Mouse (Mus musculus) liver, embryonic 15.5 days (tissue): ENCODE data around the gene Hmgb4. TPM values are rescaled to one million over a fixed set of nuclear protein-coding genes. Genes with fewer than 3 reads are reported as not detected.

ENCODE experiments used
- ATAC-seq: fragments of 200-750 bp; cut with Nextera tagmentation; 2 replicates; pipeline ENCODE4 v1.8.0; 2017; ENCODE audit warnings: moderate number of reproducible peaks, mild to moderate bottlenecking, moderate library complexity; ENCODE audit not compliant: insufficient read depth
- H3K27ac ChIP-seq: fragments of 300-500 bp; sonication (generic); replicated peaks from 2 replicates; pipeline ENCODE4 v1.5.1; 2015; ENCODE audit warnings: mild to moderate bottlenecking, inconsistent platforms
- H3K27me3 ChIP-seq: fragments of 300-500 bp; sonication (generic); 2 replicates; pipeline ENCODE4 v1.6.1; 2015; ENCODE audit warnings: mild to moderate bottlenecking, inconsistent platforms
- H3K36me3 ChIP-seq: fragments of 300-500 bp; sonication (generic); replicated peaks from 2 replicates; pipeline ENCODE4 v1.6.1; 2015; ENCODE audit warnings: moderate library complexity, mild to moderate bottlenecking, inconsistent platforms
- H3K4me1 ChIP-seq: fragments of 300-500 bp; sonication (generic); replicated peaks from 2 replicates; pipeline ENCODE4 v1.6.1; 2015; ENCODE audit warnings: inconsistent platforms
- H3K4me2 ChIP-seq: fragments of 300-500 bp; sonication (generic); 2 replicates; pipeline ENCODE4 v1.6.1; 2015; ENCODE audit warnings: moderate library complexity, mild to moderate bottlenecking, inconsistent platforms
- H3K4me3 ChIP-seq: fragments of 300-500 bp; sonication (generic); replicated peaks from 2 replicates; pipeline ENCODE4 v1.5.1; 2015; ENCODE audit warnings: mild to moderate bottlenecking, inconsistent platforms
- H3K9ac ChIP-seq: fragments of 300-500 bp; sonication (generic); 2 replicates; pipeline ENCODE4 v1.6.1; 2015; ENCODE audit warnings: moderate library complexity, mild to moderate bottlenecking, inconsistent platforms
- H3K9me3 ChIP-seq: fragments of 300-500 bp; sonication (generic); replicated peaks from 2 replicates; pipeline ENCODE4 v1.6.1; 2016; ENCODE audit warnings: inconsistent platforms
- WGBS: fragments of 180-500 bp; shearing (Covaris S2); methylation state at CpG from one replicate; pipeline ENCODE4 v1.1.7; 2015; ENCODE audit warnings: mixed read lengths; ENCODE audit not compliant: insufficient replicate concordance; 5-methylcytosine and 5-hydroxymethylcytosine counted together
- polyA plus RNA-seq: library from polyadenylated mRNA; unstranded; fragments of >200 nt; fragmentation: Nextera tagmentation; extraction: Ambion mirVana; gene quantifications from 2 replicates; pipeline ENCODE4 v1.2.1, GENCODE M21; 2015

The Hmgb4 gene
- polyA plus RNA-seq, 1 experiment from 2014 or later: not detected

- H3K4me2 ChIP-seq: no peak overlapping the region
- no peaks in the 10 kb centered on the region for H3K4me1 ChIP-seq
- no peaks in the 10 kb centered on the region for H3K27me3 ChIP-seq
- 52% methylated on average over 6 of the region's 6 CpGs for WGBS
- no peak for ATAC-seq
- no peak overlapping the region for H3K4me3 ChIP-seq
- H3K36me3 ChIP-seq: no peaks in the 10 kb centered on the region
- no peak overlapping the region for H3K27ac ChIP-seq
- H3K9ac ChIP-seq: no peak overlapping the region
- H3K9me3 ChIP-seq: no peaks in the 10 kb centered on the region
Measured at GRCm38 (mm10) chr4:128224453-128224852, 36.3 kb downstream of the Hmgb4 start.

GRCm38 (mm10) chr4:128217991-128218595 lies 42.7 kb downstream of the Hmgb4 start:
- Histone ChIP-seq H3K27me3 (no peaks in the 10 kb centered on the region), H3K4me3 (no peak overlapping the region), H3K4me2 (no peak overlapping the region), H3K9ac (no peak overlapping the region), H3K9me3 (no peaks in the 10 kb centered on the region; the same call in 1 of the 2 replicates), H3K27ac (no peak overlapping the region), H3K4me1 (no peaks in the 10 kb centered on the region), H3K36me3 (no peaks in the 10 kb centered on the region)
- WGBS: 58% methylated on average over 13 of the region's 13 CpGs
- ATAC-seq: no peak
